Mouse (Mus musculus): ENCODE measurements around the gene Hist1h4k.

- no peak for TF ChIP-seq CTCF (IDR thresholded peaks at IDR 0.05)
- TF ChIP-seq EP300 (IDR thresholded peaks at IDR 0.05; ENCODE audit: insufficient read depth, low read depth, low read length): no peak
Measured at GRCm38 (mm10) chr13:21790601-21791283, 40.4 kb upstream of the Hist1h4k start.
